Mouse (Mus musculus): ENCODE measurements at regions not wholly inside any gene's neighbourhood (a gene's known extent, or its start where the extent isn't known, plus 50 kb on each side); places are given as distances from the start of the nearest gene placed in this dataset.

DNA sequence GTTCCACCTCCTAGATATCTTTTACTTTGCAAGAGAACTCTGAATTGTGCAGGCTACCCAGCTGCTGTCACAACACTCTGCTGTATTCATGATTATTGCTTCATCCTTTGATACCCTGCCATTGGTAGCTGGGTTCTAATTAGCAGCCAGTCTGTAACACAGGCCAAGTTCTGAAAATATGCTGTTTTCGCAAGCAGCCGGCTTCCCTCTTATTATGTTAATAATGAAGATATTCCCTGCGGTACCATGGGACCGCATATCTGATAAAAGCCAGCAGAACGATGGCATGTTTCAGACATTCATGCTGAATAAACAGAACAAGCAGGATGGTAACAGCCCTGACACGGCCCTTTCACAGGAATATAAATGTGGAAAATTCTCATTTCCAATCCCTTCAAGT, 235.6 kb downstream of the Galc start:
- H3K4me2 ChIP-seq: no peak overlapping the region
- no peaks in the 10 kb centered on the region for H3K4me1 ChIP-seq
- H3K27ac ChIP-seq: no peak overlapping the region
- no peaks in the 10 kb centered on the region for H3K9me3 ChIP-seq
- H3K36me3 ChIP-seq: no peaks in the 10 kb centered on the region
- WGBS: 81% methylated on average over 6 of the region's 6 CpGs
- H3K4me3 ChIP-seq: no peak overlapping the region
- H3K27me3 ChIP-seq: no peaks in the 10 kb centered on the region
- no peak for ATAC-seq (ENCODE audit: insufficient number of reproducible peaks, low FRiP score, low TSS enrichment, low read depth)
- H3K9ac ChIP-seq: no peak overlapping the region

- Histone ChIP-seq H3K27ac (no peak overlapping the region), H3K9me3 (no peaks in the 10 kb centered on the region), H3K27me3 (no peaks in the 10 kb centered on the region), H3K4me1 (no peaks in the 10 kb centered on the region), H3K4me3 (no peak overlapping the region), H3K36me3 (no peaks in the 10 kb centered on the region), H3K9ac (no peak overlapping the region), H3K4me2 (no peak overlapping the region)
- ATAC-seq (ENCODE audit: insufficient number of reproducible peaks, low FRiP score, low TSS enrichment, low read depth): no peak
- WGBS: 54% methylated on average over 8 of the region's 8 CpGs
Observed at GRCm38 (mm10) chr12:98014607-98015278, 244.5 kb downstream of the Galc start.

GRCm38 (mm10) chr12:98009175-98009574, 250.1 kb downstream of the Galc start:
- Histone ChIP-seq H3K9me3 (no peaks in the 10 kb centered on the region), H3K36me3 (no peaks in the 10 kb centered on the region), H3K27me3 (no peaks in the 10 kb centered on the region), H3K4me2 (no peak overlapping the region), H3K9ac (no peak overlapping the region), H3K27ac (no peak overlapping the region), H3K4me3 (no peak overlapping the region), H3K4me1 (no peaks in the 10 kb centered on the region)
- 59% methylated on average over 2 of the region's 2 CpGs for WGBS
- ATAC-seq (ENCODE audit: insufficient number of reproducible peaks, low FRiP score, low TSS enrichment, low read depth): no peak

GRCm38 (mm10) chr12:98005671-98006469, 253.4 kb downstream of the Galc start:
- Histone ChIP-seq H3K27me3 (no peaks in the 10 kb centered on the region), H3K9ac (no peak overlapping the region), H3K4me3 (no peak overlapping the region), H3K36me3 (no peaks in the 10 kb centered on the region), H3K4me1 (no peaks in the 10 kb centered on the region), H3K4me2 (no peak overlapping the region), H3K9me3 (no peaks in the 10 kb centered on the region), H3K27ac (no peak overlapping the region)
- 73% methylated on average over 5 of the region's 5 CpGs for WGBS
- no peak for ATAC-seq (ENCODE audit: insufficient number of reproducible peaks, low FRiP score, low TSS enrichment, low read depth)

DNA sequence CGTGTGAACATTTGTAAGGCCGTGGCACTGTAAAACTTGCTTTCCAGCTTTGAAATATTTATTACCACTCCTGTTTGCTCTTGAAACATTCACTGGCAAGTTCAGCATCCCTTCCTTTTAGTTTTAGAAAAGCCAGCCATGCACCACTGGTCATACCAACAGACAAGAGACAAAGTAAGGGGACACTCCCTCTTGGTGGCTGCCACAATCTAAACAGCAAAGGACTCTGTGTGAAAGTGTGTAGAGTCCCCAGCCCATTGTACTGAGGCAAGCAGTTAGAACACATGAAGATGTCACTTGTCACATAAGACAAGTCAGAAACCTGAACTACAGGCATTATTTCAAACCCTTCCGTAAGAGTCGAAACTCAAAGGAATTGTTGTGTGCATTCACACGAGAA, 257.0 kb downstream of the Galc start:
- Histone ChIP-seq H3K4me2 (no peak overlapping the region), H3K9me3 (no peaks in the 10 kb centered on the region), H3K9ac (no peak overlapping the region), H3K4me3 (no peak overlapping the region), H3K4me1 (no peaks in the 10 kb centered on the region), H3K27me3 (no peaks in the 10 kb centered on the region), H3K36me3 (no peaks in the 10 kb centered on the region), H3K27ac (no peak overlapping the region)
- ATAC-seq (ENCODE audit: insufficient number of reproducible peaks, low FRiP score, low TSS enrichment, low read depth): no peak
- 73% methylated on average over 5 of the region's 5 CpGs for WGBS

DNA sequence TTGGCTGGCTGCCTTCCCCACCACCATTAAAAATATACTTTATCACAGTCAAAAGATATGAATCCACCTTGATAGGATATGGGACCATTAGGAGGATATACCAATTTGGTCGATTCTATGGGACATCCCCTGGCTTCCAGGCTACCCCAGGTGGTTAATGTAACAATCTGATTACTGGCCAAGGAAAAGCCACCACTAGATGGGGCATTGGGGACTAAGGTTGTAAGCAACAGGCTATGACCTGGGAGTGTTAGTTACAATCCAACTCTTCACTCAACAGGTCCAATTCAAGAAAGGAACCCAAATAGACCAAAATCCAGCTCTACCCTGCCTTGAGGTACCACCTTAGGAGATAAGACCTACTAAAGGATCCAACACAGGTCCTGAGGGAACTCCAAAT, 264.4 kb downstream of the Galc start:
- H3K9ac ChIP-seq: no peak overlapping the region
- no peaks in the 10 kb centered on the region for H3K27me3 ChIP-seq
- ATAC-seq (ENCODE audit: insufficient number of reproducible peaks, low FRiP score, low TSS enrichment, low read depth): no peak
- H3K27ac ChIP-seq: no peak overlapping the region
- H3K4me1 ChIP-seq: no peaks in the 10 kb centered on the region
- 41% methylated on average over 1 of the region's 1 CpGs for WGBS
- H3K36me3 ChIP-seq: no peaks in the 10 kb centered on the region
- H3K4me2 ChIP-seq: no peak overlapping the region
- H3K9me3 ChIP-seq: no peaks in the 10 kb centered on the region
- H3K4me3 ChIP-seq: no peak overlapping the region

GRCm38 (mm10) chr12:97993937-97994336, 265.3 kb downstream of the Galc start:
- 90% methylated on average over 3 of the region's 3 CpGs for WGBS

GRCm38 (mm10) chr12:97983390-97983789, 275.9 kb downstream of the Galc start:
- Histone ChIP-seq H3K9ac (no peak overlapping the region), H3K4me2 (no peak overlapping the region), H3K4me1 (no peaks in the 10 kb centered on the region), H3K36me3 (no peaks in the 10 kb centered on the region), H3K27me3 (no peaks in the 10 kb centered on the region), H3K9me3 (no peaks in the 10 kb centered on the region), H3K4me3 (no peak overlapping the region), H3K27ac (no peak overlapping the region)
- 84% methylated on average over 1 of the region's 1 CpGs for WGBS
- no peak for ATAC-seq (ENCODE audit: insufficient number of reproducible peaks, low FRiP score, low TSS enrichment, low read depth)

More at GRCm38 (mm10) chr12:97993937-97994336, 265.3 kb downstream of the Galc start:
- ATAC-seq (ENCODE audit: insufficient number of reproducible peaks, low FRiP score, low TSS enrichment, low read depth): no peak
- H3K27me3 ChIP-seq: no peaks in the 10 kb centered on the region
- H3K9me3 ChIP-seq: no peaks in the 10 kb centered on the region
- H3K36me3 ChIP-seq: no peaks in the 10 kb centered on the region
- H3K9ac ChIP-seq: no peak overlapping the region
- no peak overlapping the region for H3K4me2 ChIP-seq
- H3K4me1 ChIP-seq: no peaks in the 10 kb centered on the region
- no peak overlapping the region for H3K4me3 ChIP-seq
- no peak overlapping the region for H3K27ac ChIP-seq

GRCm38 (mm10) chr12:97978668-97979067, 280.6 kb downstream of the Galc start:
- 69% methylated on average over 3 of the region's 3 CpGs for WGBS
- ATAC-seq (ENCODE audit: insufficient number of reproducible peaks, low FRiP score, low TSS enrichment, low read depth): no peak
- Histone ChIP-seq H3K27ac (no peak overlapping the region), H3K36me3 (no peaks in the 10 kb centered on the region), H3K27me3 (no peaks in the 10 kb centered on the region), H3K4me2 (no peak overlapping the region), H3K9ac (no peak overlapping the region), H3K4me1 (no peaks in the 10 kb centered on the region), H3K4me3 (no peak overlapping the region), H3K9me3 (no peaks in the 10 kb centered on the region)

- Histone ChIP-seq H3K4me2 (no peak overlapping the region), H3K4me1 (no peaks in the 10 kb centered on the region), H3K27me3 (no peaks in the 10 kb centered on the region), H3K36me3 (no peaks in the 10 kb centered on the region), H3K9me3 (no peaks in the 10 kb centered on the region), H3K9ac (no peak overlapping the region), H3K4me3 (no peak overlapping the region), H3K27ac (no peak overlapping the region)
- no peak for ATAC-seq (ENCODE audit: insufficient number of reproducible peaks, low FRiP score, low TSS enrichment, low read depth)
- 66% methylated on average over 8 of the region's 8 CpGs for WGBS
Observed at GRCm38 (mm10) chr12:97978178-97978651, 281.0 kb downstream of the Galc start.

- no peaks in the 10 kb centered on the region for H3K27me3 ChIP-seq
- 57% methylated on average over 3 of the region's 3 CpGs for WGBS
- no peak overlapping the region for H3K27ac ChIP-seq
- H3K9me3 ChIP-seq: no peaks in the 10 kb centered on the region
- no peak overlapping the region for H3K4me2 ChIP-seq
- H3K4me3 ChIP-seq: no peak overlapping the region
- H3K36me3 ChIP-seq: no peaks in the 10 kb centered on the region
- H3K9ac ChIP-seq: no peak overlapping the region
- H3K4me1 ChIP-seq: no peaks in the 10 kb centered on the region
- ATAC-seq (ENCODE audit: insufficient number of reproducible peaks, low FRiP score, low TSS enrichment, low read depth): no peak
Observed at GRCm38 (mm10) chr12:97977633-97978032, 281.6 kb downstream of the Galc start.

DNA sequence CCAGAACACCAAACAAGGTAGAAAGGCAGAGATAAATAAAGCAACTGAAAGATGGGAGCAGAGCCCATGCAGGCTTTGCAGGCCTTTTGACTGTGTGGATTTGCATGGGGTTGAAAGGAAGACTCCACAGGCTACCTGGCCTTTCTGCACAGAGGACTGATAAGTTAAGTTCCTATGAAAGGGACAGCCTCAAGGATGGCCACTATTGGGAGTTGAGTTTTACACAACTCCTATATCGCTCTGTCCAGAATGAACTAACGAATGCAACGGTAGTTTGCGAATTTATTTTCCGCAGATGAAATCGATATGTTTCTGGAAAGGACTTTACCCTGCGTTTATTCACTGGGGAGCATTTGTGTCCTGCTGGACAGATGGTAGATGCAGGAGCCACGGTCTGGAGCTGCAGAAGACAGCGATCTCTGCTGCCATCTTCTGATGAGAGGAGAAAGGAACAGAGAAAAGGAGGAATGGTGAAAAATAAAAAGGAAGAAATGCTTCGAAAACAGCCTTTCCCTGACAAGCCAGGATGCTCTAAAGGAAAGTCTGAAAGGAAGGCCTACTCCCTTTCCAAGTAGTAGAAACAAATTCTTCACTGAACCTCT, 285.2 kb downstream of the Galc start:
- Histone ChIP-seq H3K4me1 (no peaks in the 10 kb centered on the region), H3K4me3 (no peak overlapping the region), H3K27me3 (no peaks in the 10 kb centered on the region), H3K9ac (no peak overlapping the region), H3K9me3 (no peaks in the 10 kb centered on the region), H3K36me3 (no peaks in the 10 kb centered on the region), H3K27ac (no peak overlapping the region), H3K4me2 (no peak overlapping the region)
- WGBS: 52% methylated on average over 10 of the region's 10 CpGs
- no peak for ATAC-seq (ENCODE audit: insufficient number of reproducible peaks, low FRiP score, low TSS enrichment, low read depth)

Data from limb, embryonic 15.5 days (tissue).